Mouse (Mus musculus) small intestine, adult 2 months (tissue): ENCODE measurements around the gene Rab3il1.

Source experiments
- CTCF ChIP-seq: fragments of 200-500 bp; IDR thresholded peaks from 2 replicates; pipeline ENCODE4 v1.5.1; 2012; ENCODE audit warnings: low read depth, mild to moderate bottlenecking, control low read depth, inconsistent platforms, low read length, moderate library complexity, mixed read lengths; ENCODE audit not compliant: insufficient replicate concordance, insufficient read length; ENCODE audit errors: extremely low read depth
- POLR2A ChIP-seq: fragments of 200-500 bp; IDR thresholded peaks from 2 replicates; pipeline ENCODE4 v1.6.1; 2012; ENCODE audit warnings: low read depth, mild to moderate bottlenecking, control low read depth, inconsistent platforms, low read length, moderate library complexity

DNA sequence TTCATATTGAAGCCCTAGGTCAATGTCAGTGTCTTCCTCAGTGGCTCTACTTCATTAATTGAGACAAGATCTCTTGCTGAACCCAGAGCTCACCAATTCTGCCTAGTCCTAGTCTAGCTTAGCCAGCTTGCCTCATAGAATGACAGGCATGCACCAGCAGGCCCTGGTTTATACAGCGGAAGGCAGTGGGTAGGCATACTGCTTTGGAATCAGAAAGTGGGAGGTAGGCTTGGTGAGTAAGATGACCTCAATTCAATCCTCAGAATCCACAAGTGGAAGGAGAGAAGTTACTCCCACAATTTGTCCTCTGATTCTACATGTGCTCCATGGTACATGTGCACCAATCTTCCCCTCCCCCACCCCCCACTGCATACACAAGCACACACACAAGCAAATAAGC is 2.2 kb downstream of the Rab3il1 start:
- no peak for TF ChIP-seq CTCF
- no peak for TF ChIP-seq POLR2A
